Mouse (Mus musculus) kidney, embryonic 14.5 days (tissue): ENCODE measurements around the gene Gm49369. TPM values are rescaled to one million over a fixed set of nuclear protein-coding genes. Genes with fewer than 3 reads are reported as not detected.
"Not testable (repeated sequence)": the region's sequence is repeated elsewhere in the genome, so short reads cannot be mapped to it uniquely, and the experiment has no call there.

Experiments
- ATAC-seq: fragments of 200-750 bp; cut with Nextera tagmentation; 2 replicates; pipeline ENCODE4 v1.8.0; 2017; ENCODE audit warnings: moderate number of reproducible peaks, mild to moderate bottlenecking, moderate TSS enrichment, moderate library complexity; ENCODE audit not compliant: low FRiP score, low TSS enrichment
- H3K27ac ChIP-seq: fragments of 300-500 bp; sonication (generic); 2 replicates; pipeline ENCODE4 v1.5.1; 2014; ENCODE audit warnings: low read depth, mild to moderate bottlenecking, low read length, moderate library complexity, mixed read lengths
- H3K27me3 ChIP-seq: fragments of 300-500 bp; sonication (generic); 2 replicates; pipeline ENCODE4 v1.6.1; 2014; ENCODE audit warnings: mild to moderate bottlenecking, low read length; ENCODE audit not compliant: control insufficient read depth, insufficient read depth
- H3K36me3 ChIP-seq: fragments of 300-500 bp; sonication (generic); 2 replicates; pipeline ENCODE4 v1.6.1; 2014; ENCODE audit warnings: low read length, mixed read lengths; ENCODE audit not compliant: control insufficient read depth, insufficient read depth
- H3K4me1 ChIP-seq: fragments of 300-500 bp; sonication (generic); 2 replicates; pipeline ENCODE4 v1.6.1; 2014; ENCODE audit warnings: low read length, mixed read lengths; ENCODE audit not compliant: control insufficient read depth, insufficient read depth
- H3K4me2 ChIP-seq: fragments of 300-500 bp; sonication (generic); replicated peaks from 2 replicates; pipeline ENCODE4 v1.6.1; 2014; ENCODE audit warnings: low read depth, mild to moderate bottlenecking, low read length
- H3K4me3 ChIP-seq: fragments of 300-500 bp; sonication (generic); 2 replicates; pipeline ENCODE4 v1.5.1; 2014; ENCODE audit warnings: mild to moderate bottlenecking, low read length
- H3K9ac ChIP-seq: fragments of 300-500 bp; sonication (generic); 2 replicates; pipeline ENCODE4 v1.6.1; 2014; ENCODE audit warnings: low read depth, mild to moderate bottlenecking, low read length, moderate library complexity
- H3K9me3 ChIP-seq: fragments of 300-500 bp; sonication (generic); 2 replicates; pipeline ENCODE4 v1.6.1; 2016; ENCODE audit warnings: low read length; ENCODE audit not compliant: control insufficient read depth
- WGBS: fragments of 180-500 bp; shearing (Covaris S2); extraction: QIAGEN DNeasy Blood & Tissue Kit; methylation state at CpG from one replicate; pipeline ENCODE4 v1.1.7; 2014; 5-methylcytosine and 5-hydroxymethylcytosine counted together
- polyA plus RNA-seq: library from polyadenylated mRNA; unstranded; fragments of >200 nt; fragmentation: Nextera tagmentation; extraction: Ambion mirVana; gene quantifications from 2 replicates; pipeline ENCODE4 v1.2.1, GENCODE M21; 2014

Gene Gm49369
- polyA plus RNA-seq, 1 experiment from 2014 or later = not detected

- H3K9ac ChIP-seq = no peak overlapping the region
- no peaks in the 10 kb centered on the region for H3K36me3 ChIP-seq
- no peak overlapping the region for H3K4me3 ChIP-seq
- 65% methylated on average over 3 of the region's 3 CpGs for WGBS
- no peaks in the 10 kb centered on the region for H3K27me3 ChIP-seq
- no peaks in the 10 kb centered on the region for H3K4me1 ChIP-seq
- no peak for ATAC-seq
- no peak overlapping the region for H3K4me2 ChIP-seq
- H3K27ac ChIP-seq = peak overlapping the region; percentile 17; the same call in 1 of the 2 replicates
- no peaks in the 10 kb centered on the region for H3K9me3 ChIP-seq
Measured at GRCm38 (mm10) chr7:142416225-142416624, 33.8 kb upstream of the Gm49369 start.

- Histone ChIP-seq H3K4me2 (no peak overlapping the region), H3K27me3 (no peaks in the 10 kb centered on the region)
- no peak for ATAC-seq
Measured at GRCm38 (mm10) chr7:142415314-142415713, 32.8 kb upstream of the Gm49369 start.

GRCm38 (mm10) chr7:142413285-142413684 is 30.8 kb upstream of the Gm49369 start:
- Histone ChIP-seq H3K4me2 (no peak overlapping the region), H3K9ac (no peak overlapping the region), H3K27me3 (no peaks in the 10 kb centered on the region), H3K36me3 (no peaks in the 10 kb centered on the region), H3K9me3 (no peaks in the 10 kb centered on the region), H3K27ac (no peak overlapping the region), H3K4me1 (no peaks in the 10 kb centered on the region), H3K4me3 (no peak overlapping the region)
- ATAC-seq = no peak
- 97% methylated on average over 6 of the region's 6 CpGs for WGBS

More at GRCm38 (mm10) chr7:142415314-142415713, 32.8 kb upstream of the Gm49369 start:
- no peaks in the 10 kb centered on the region for H3K4me1 ChIP-seq
- no peaks in the 10 kb centered on the region for H3K36me3 ChIP-seq
- no peak overlapping the region; the same call in 1 of the 2 replicates for H3K27ac ChIP-seq
- no peak overlapping the region for H3K9ac ChIP-seq
- no peaks in the 10 kb centered on the region for H3K9me3 ChIP-seq
- 52% methylated on average over 4 of the region's 4 CpGs for WGBS
- no peak overlapping the region for H3K4me3 ChIP-seq

- H3K9me3 ChIP-seq = no peaks in the 10 kb centered on the region
- no peaks in the 10 kb centered on the region for H3K4me1 ChIP-seq
- H3K27me3 ChIP-seq = no peaks in the 10 kb centered on the region
- no peak overlapping the region for H3K4me3 ChIP-seq
- no peak for ATAC-seq
- WGBS = 76% methylated on average over 3 of the region's 3 CpGs
- H3K4me2 ChIP-seq = no peak overlapping the region
- H3K9ac ChIP-seq = no peak overlapping the region
- no peaks in the 10 kb centered on the region for H3K36me3 ChIP-seq
- H3K27ac ChIP-seq = no peak overlapping the region
Measured at GRCm38 (mm10) chr7:142409603-142410002, 27.1 kb upstream of the Gm49369 start.

GRCm38 (mm10) chr7:142408686-142409085 is 26.2 kb upstream of the Gm49369 start:
- no peaks in the 10 kb centered on the region for H3K36me3 ChIP-seq
- H3K9ac ChIP-seq = no peak overlapping the region
- H3K4me1 ChIP-seq = peaks cover 3% of the 10 kb centered on the region; the same call in 1 of the 2 replicates
- no peak for ATAC-seq
- no peak overlapping the region for H3K4me2 ChIP-seq
- H3K4me3 ChIP-seq = no peak overlapping the region
- 89% methylated on average over 8 of the region's 8 CpGs for WGBS
- no peaks in the 10 kb centered on the region for H3K27me3 ChIP-seq
- no peaks in the 10 kb centered on the region for H3K9me3 ChIP-seq
- H3K27ac ChIP-seq = no peak overlapping the region

GRCm38 (mm10) chr7:142407935-142408334 is 25.5 kb upstream of the Gm49369 start:
- no peaks in the 10 kb centered on the region for H3K27me3 ChIP-seq
- WGBS = 77% methylated on average over 4 of the region's 4 CpGs
- H3K4me1 ChIP-seq = peaks cover 3% of the 10 kb centered on the region; the same call in 1 of the 2 replicates
- no peak for ATAC-seq
- H3K9ac ChIP-seq = no peak overlapping the region
- no peak overlapping the region for H3K27ac ChIP-seq
- no peaks in the 10 kb centered on the region for H3K36me3 ChIP-seq
- H3K4me3 ChIP-seq = no peak overlapping the region
- no peak overlapping the region for H3K4me2 ChIP-seq
- no peaks in the 10 kb centered on the region for H3K9me3 ChIP-seq

GRCm38 (mm10) chr7:142405134-142405533 is 22.7 kb upstream of the Gm49369 start:
- H3K27ac ChIP-seq, H3K9ac ChIP-seq: not testable (repeated sequence)
- 92% methylated on average over 5 of the region's 5 CpGs for WGBS

GRCm38 (mm10) chr7:142403591-142403990 is 21.1 kb upstream of the Gm49369 start:
- H3K36me3 ChIP-seq = no peaks in the 10 kb centered on the region
- ATAC-seq = no peak
- H3K27me3 ChIP-seq = no peaks in the 10 kb centered on the region
- no peak overlapping the region for H3K4me3 ChIP-seq
- peaks cover 7% of the 10 kb centered on the region; the same call in 1 of the 2 replicates for H3K4me1 ChIP-seq
- no peaks in the 10 kb centered on the region for H3K9me3 ChIP-seq
- H3K9ac ChIP-seq = no peak overlapping the region
- H3K4me2 ChIP-seq = no peak overlapping the region
- no peak overlapping the region for H3K27ac ChIP-seq
- 64% methylated on average over 4 of the region's 4 CpGs for WGBS

More at GRCm38 (mm10) chr7:142405134-142405533, 22.7 kb upstream of the Gm49369 start:
- not testable (repeated sequence) for H3K4me1 ChIP-seq, H3K27me3 ChIP-seq, ATAC-seq, H3K4me3 ChIP-seq, H3K36me3 ChIP-seq, H3K4me2 ChIP-seq, H3K9me3 ChIP-seq

GRCm38 (mm10) chr7:142400750-142401142 is 18.3 kb upstream of the Gm49369 start:
- H3K27ac ChIP-seq = peak overlapping the region; percentile 37; the same call in 1 of the 2 replicates
- WGBS = 49% methylated on average over 7 of the region's 7 CpGs
- no peak overlapping the region for H3K4me3 ChIP-seq
- peaks cover 7% of the 10 kb centered on the region; the same call in 1 of the 2 replicates for H3K4me1 ChIP-seq
- H3K27me3 ChIP-seq = no peaks in the 10 kb centered on the region
- no peak overlapping the region for H3K9ac ChIP-seq
- no peak overlapping the region for H3K4me2 ChIP-seq
- H3K36me3 ChIP-seq = no peaks in the 10 kb centered on the region
- H3K9me3 ChIP-seq = no peaks in the 10 kb centered on the region
- ATAC-seq = no peak
